Mouse (Mus musculus): ENCODE results near the gene Tbc1d25. TPM values are rescaled to one million over a fixed set of nuclear protein-coding genes. Genes with fewer than 3 reads are reported as not detected.

The Tbc1d25 gene
- 22.4 and 24.8 TPM in 2 replicates for polyA plus RNA-seq (2014; fragmentation: Nextera tagmentation; extraction: Ambion mirVana)

GRCm38 (mm10) chrX:8175504-8176385, at the start of gene Tbc1d25:
Gene Tbc1d25, minus strand, starts transcription at chrX:8176181.
- Histone ChIP-seq H3K4me3 (replicated peaks; ENCODE audit: low read depth, low read length) (peak within 1 kb of the TSS; percentile 54), H3K9me3 (ENCODE audit: control insufficient read depth, low read length) (no peaks in the 10 kb centered on the region), H3K27ac (replicated peaks; ENCODE audit: low read depth, low read length) (peak within 1 kb of the TSS; percentile 26; the same call in 1 of the 2 replicates), H3K9ac (replicated peaks; ENCODE audit: low read length) (peak within 1 kb of the TSS; percentile 52; the same call in 1 of the 2 replicates), H3K4me1 (ENCODE audit: control insufficient read depth, insufficient read depth, low read length) (no peaks in the 10 kb centered on the region), H3K36me3 (ENCODE audit: control insufficient read depth, insufficient read depth, low read length) (0 out of 2 replicates have a peak, but pooled peaks cover 7% of the 10 kb centered on the region), H3K4me2 (ENCODE audit: low read length) (peak within 1 kb of the TSS; percentile 60), H3K27me3 (ENCODE audit: control insufficient read depth, insufficient read depth, low read length) (no peaks in the 10 kb centered on the region)
- ATAC-seq (ENCODE audit: low FRiP score, low TSS enrichment) (peak; percentile 94), DNase-seq (peak; percentile 93)
- 18% methylated on average over 56 of the region's 56 CpGs for WGBS

- no peak for ATAC-seq (ENCODE audit: low FRiP score, low TSS enrichment)
These were observed 47.5 kb upstream of the Tbc1d25 start for GRCm38 (mm10) chrX:8223473-8223872.

DNA sequence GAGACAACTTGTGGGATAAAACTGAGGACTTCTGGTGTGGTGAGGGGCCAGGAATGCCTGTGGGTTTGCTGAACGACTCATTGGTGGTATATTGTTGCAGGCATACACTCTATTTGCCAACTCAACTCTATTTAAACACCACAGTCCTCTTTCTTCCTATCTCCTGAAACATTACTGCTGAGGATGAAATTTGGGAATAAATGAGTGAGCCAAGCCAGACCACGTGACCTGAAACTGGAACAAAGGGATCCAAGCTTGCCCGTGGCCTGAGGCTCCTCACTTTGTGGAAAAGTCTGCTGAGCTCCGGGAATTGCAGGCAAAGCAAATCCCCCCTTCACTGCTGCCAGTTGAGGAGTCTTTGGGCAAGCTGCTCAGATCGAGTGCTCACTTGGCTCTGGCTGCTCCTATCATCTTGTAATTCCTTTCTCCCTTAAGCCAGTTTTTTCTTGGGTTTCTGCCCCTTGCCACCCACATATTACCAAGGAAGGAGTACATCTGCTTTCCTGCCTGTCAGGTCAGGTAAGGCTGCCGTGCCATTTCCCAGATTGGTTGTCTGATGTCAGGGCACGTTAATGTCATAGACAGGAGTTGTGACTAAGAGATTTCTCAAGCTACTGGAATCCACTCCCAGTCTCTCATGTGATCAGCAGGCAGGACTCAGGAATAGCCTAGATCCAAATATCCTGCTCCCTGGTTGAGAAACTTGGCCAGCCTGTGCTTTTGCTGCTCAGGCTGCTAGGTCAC, 46.9 kb upstream of the Tbc1d25 start:
- H3K4me1 ChIP-seq (ENCODE audit: control insufficient read depth, insufficient read depth, low read length), result no peaks in the 10 kb centered on the region
- no peak overlapping the region for H3K4me2 ChIP-seq (ENCODE audit: low read length)
- 54% methylated on average over 7 of the region's 7 CpGs for WGBS
- H3K27ac ChIP-seq (replicated peaks; ENCODE audit: low read depth, low read length), result no peak overlapping the region
- H3K9me3 ChIP-seq (ENCODE audit: control insufficient read depth, low read length), result no peaks in the 10 kb centered on the region
- no peaks in the 10 kb centered on the region for H3K27me3 ChIP-seq (ENCODE audit: control insufficient read depth, insufficient read depth, low read length)
- DNase-seq (no peak), ATAC-seq (ENCODE audit: low FRiP score, low TSS enrichment) (no peak)
- no peak overlapping the region for H3K4me3 ChIP-seq (replicated peaks; ENCODE audit: low read depth, low read length)
- no peak overlapping the region for H3K9ac ChIP-seq (replicated peaks; ENCODE audit: low read length)
- no peaks in the 10 kb centered on the region for H3K36me3 ChIP-seq (ENCODE audit: control insufficient read depth, insufficient read depth, low read length)

More at GRCm38 (mm10) chrX:8223473-8223872, 47.5 kb upstream of the Tbc1d25 start:
- no peaks in the 10 kb centered on the region for H3K27me3 ChIP-seq (ENCODE audit: control insufficient read depth, insufficient read depth, low read length)
- H3K4me3 ChIP-seq (replicated peaks; ENCODE audit: low read depth, low read length), result no peak overlapping the region
- H3K9ac ChIP-seq (replicated peaks; ENCODE audit: low read length), result no peak overlapping the region
- no peaks in the 10 kb centered on the region for H3K36me3 ChIP-seq (ENCODE audit: control insufficient read depth, insufficient read depth, low read length)
- no peaks in the 10 kb centered on the region for H3K4me1 ChIP-seq (ENCODE audit: control insufficient read depth, insufficient read depth, low read length)
- no peak for DNase-seq
- 93% methylated on average over 7 of the region's 7 CpGs for WGBS
- no peaks in the 10 kb centered on the region for H3K9me3 ChIP-seq (ENCODE audit: control insufficient read depth, low read length)
- no peak overlapping the region for H3K4me2 ChIP-seq (ENCODE audit: low read length)
- H3K27ac ChIP-seq (replicated peaks; ENCODE audit: low read depth, low read length), result no peak overlapping the region

DNA sequence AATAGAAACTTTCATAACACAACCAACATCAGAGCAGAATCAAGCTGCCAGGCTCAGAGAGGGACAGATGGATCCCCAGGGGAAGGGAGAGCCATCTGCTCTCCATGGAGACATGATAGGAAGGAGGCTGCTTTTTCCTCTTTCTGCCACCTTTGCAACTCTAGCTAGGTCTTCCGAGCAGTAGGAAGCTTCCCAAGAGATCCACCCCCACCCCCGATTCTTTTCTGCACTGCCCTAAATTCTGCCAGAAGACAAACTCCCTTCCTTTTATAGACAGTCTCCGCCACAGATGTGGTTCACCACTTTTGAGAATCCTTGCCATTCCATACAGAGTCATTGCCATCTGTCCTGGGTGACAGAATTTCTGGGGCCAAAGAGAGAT, 46.3 kb upstream of the Tbc1d25 start:
- H3K9me3 ChIP-seq (ENCODE audit: control insufficient read depth, low read length), result no peaks in the 10 kb centered on the region
- no peaks in the 10 kb centered on the region for H3K4me1 ChIP-seq (ENCODE audit: control insufficient read depth, insufficient read depth, low read length)
- no peaks in the 10 kb centered on the region for H3K36me3 ChIP-seq (ENCODE audit: control insufficient read depth, insufficient read depth, low read length)
- H3K4me3 ChIP-seq (replicated peaks; ENCODE audit: low read depth, low read length), result no peak overlapping the region
- 82% methylated on average over 3 of the region's 3 CpGs for WGBS
- DNase-seq (no peak), ATAC-seq (ENCODE audit: low FRiP score, low TSS enrichment) (no peak)
- H3K4me2 ChIP-seq (ENCODE audit: low read length), result no peak overlapping the region
- H3K9ac ChIP-seq (replicated peaks; ENCODE audit: low read length), result no peak overlapping the region
- no peaks in the 10 kb centered on the region for H3K27me3 ChIP-seq (ENCODE audit: control insufficient read depth, insufficient read depth, low read length)
- no peak overlapping the region for H3K27ac ChIP-seq (replicated peaks; ENCODE audit: low read depth, low read length)

- H3K27me3 ChIP-seq (ENCODE audit: control insufficient read depth, insufficient read depth, low read length), result no peaks in the 10 kb centered on the region
- 30% methylated on average over 8 of the region's 8 CpGs for WGBS
- no peak overlapping the region for H3K9ac ChIP-seq (replicated peaks; ENCODE audit: low read length)
- H3K9me3 ChIP-seq (ENCODE audit: control insufficient read depth, low read length), result no peaks in the 10 kb centered on the region
- H3K4me2 ChIP-seq (ENCODE audit: low read length), result no peak overlapping the region
- H3K36me3 ChIP-seq (ENCODE audit: control insufficient read depth, insufficient read depth, low read length), result no peaks in the 10 kb centered on the region
- H3K4me3 ChIP-seq (replicated peaks; ENCODE audit: low read depth, low read length), result no peak overlapping the region
- no peak overlapping the region for H3K27ac ChIP-seq (replicated peaks; ENCODE audit: low read depth, low read length)
- no peaks in the 10 kb centered on the region for H3K4me1 ChIP-seq (ENCODE audit: control insufficient read depth, insufficient read depth, low read length)
- ATAC-seq (ENCODE audit: low FRiP score, low TSS enrichment) (no peak), DNase-seq (no peak)
These were observed 43.7 kb upstream of the Tbc1d25 start for GRCm38 (mm10) chrX:8219651-8220050.

- no peak for DNase-seq
- Histone ChIP-seq H3K27ac (replicated peaks; ENCODE audit: low read depth, low read length) (no peak overlapping the region), H3K27me3 (ENCODE audit: control insufficient read depth, insufficient read depth, low read length) (no peaks in the 10 kb centered on the region), H3K9me3 (ENCODE audit: control insufficient read depth, low read length) (no peaks in the 10 kb centered on the region), H3K4me1 (ENCODE audit: control insufficient read depth, insufficient read depth, low read length) (no peaks in the 10 kb centered on the region), H3K4me3 (replicated peaks; ENCODE audit: low read depth, low read length) (no peak overlapping the region), H3K9ac (replicated peaks; ENCODE audit: low read length) (no peak overlapping the region), H3K36me3 (ENCODE audit: control insufficient read depth, insufficient read depth, low read length) (no peaks in the 10 kb centered on the region), H3K4me2 (ENCODE audit: low read length) (no peak overlapping the region)
- WGBS, result 67% methylated on average over 2 of the region's 2 CpGs
- no peak for ATAC-seq (ENCODE audit: low FRiP score, low TSS enrichment)
These were observed 42.1 kb upstream of the Tbc1d25 start for GRCm38 (mm10) chrX:8218114-8218513.

DNA sequence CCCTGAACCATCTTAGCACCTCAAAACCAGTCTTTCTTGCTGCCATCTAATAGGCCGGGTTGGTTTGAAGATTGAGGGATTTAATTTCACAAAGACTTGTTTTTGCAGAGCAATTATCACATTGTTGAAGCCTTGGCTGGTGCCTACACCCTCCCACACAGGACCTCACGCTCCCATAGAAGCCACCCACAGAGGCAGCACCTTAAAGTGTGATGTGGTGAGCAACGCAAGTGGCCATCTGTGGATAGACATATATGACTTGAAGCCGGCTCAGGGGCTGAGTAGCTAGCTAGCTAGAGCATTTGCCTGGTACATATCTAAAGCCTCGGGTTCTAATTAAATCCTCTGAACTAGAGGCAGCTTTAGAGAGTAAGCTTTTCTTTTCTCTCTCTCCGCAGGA, 41.4 kb upstream of the Tbc1d25 start:
- H3K27me3 ChIP-seq (ENCODE audit: control insufficient read depth, insufficient read depth, low read length), result no peaks in the 10 kb centered on the region
- H3K4me3 ChIP-seq (replicated peaks; ENCODE audit: low read depth, low read length), result no peak overlapping the region
- no peaks in the 10 kb centered on the region for H3K4me1 ChIP-seq (ENCODE audit: control insufficient read depth, insufficient read depth, low read length)
- no peak for DNase-seq
- WGBS, result 39% methylated on average over 6 of the region's 6 CpGs
- H3K9ac ChIP-seq (replicated peaks; ENCODE audit: low read length), result no peak overlapping the region
- H3K4me2 ChIP-seq (ENCODE audit: low read length), result no peak overlapping the region
- no peaks in the 10 kb centered on the region for H3K9me3 ChIP-seq (ENCODE audit: control insufficient read depth, low read length)
- ATAC-seq (ENCODE audit: low FRiP score, low TSS enrichment), result no peak
- no peaks in the 10 kb centered on the region for H3K36me3 ChIP-seq (ENCODE audit: control insufficient read depth, insufficient read depth, low read length)
- no peak overlapping the region for H3K27ac ChIP-seq (replicated peaks; ENCODE audit: low read depth, low read length)

DNA sequence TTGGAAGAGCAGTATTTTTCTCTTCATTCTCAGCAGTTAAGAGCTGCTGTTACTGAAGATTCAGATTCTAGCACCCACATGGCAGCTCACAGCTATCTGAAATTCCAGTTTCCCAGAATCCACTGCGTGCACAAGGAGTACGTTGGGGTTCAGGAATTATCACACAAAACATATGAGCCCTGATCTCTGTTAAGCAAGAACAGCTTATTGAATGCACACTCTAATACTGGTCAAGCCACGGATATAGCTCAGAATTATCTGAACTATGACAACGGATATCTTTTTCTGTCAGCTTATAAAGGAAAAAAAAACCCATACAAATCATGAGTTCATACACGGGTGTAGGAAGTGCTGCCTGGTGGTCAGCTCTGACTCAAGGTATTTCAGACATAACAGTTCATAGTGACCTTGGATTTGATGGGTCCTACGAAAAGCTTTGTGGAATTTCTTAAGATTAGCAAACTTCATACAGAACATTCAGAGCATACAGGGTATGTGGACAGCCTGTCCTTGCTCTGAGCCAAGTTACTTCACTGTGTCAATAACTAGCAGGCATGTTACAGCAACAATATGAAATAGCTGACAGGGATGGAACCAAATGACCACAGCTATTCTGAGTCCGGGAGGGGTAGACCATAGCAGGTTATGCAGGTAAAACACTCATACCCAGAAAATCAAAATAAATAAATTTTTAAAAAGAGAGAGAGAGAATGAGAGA, 35.7 kb upstream of the Tbc1d25 start:
- DNase-seq, result no peak
- no peaks in the 10 kb centered on the region for H3K4me1 ChIP-seq (ENCODE audit: control insufficient read depth, insufficient read depth, low read length)
- no peaks in the 10 kb centered on the region for H3K27me3 ChIP-seq (ENCODE audit: control insufficient read depth, insufficient read depth, low read length)
- ATAC-seq (ENCODE audit: low FRiP score, low TSS enrichment), result no peak
- H3K36me3 ChIP-seq (ENCODE audit: control insufficient read depth, insufficient read depth, low read length), result no peaks in the 10 kb centered on the region
- no peaks in the 10 kb centered on the region for H3K9me3 ChIP-seq (ENCODE audit: control insufficient read depth, low read length)
- H3K27ac ChIP-seq (replicated peaks; ENCODE audit: low read depth, low read length), result no peak overlapping the region
- H3K4me2 ChIP-seq (ENCODE audit: low read length), result no peak overlapping the region
- 80% methylated on average over 7 of the region's 7 CpGs for WGBS
- no peak overlapping the region for H3K9ac ChIP-seq (replicated peaks; ENCODE audit: low read length)
- H3K4me3 ChIP-seq (replicated peaks; ENCODE audit: low read depth, low read length), result no peak overlapping the region

All from midbrain, embryonic 14.5 days (tissue).